Mouse (Mus musculus): ENCODE results near the gene Lrrc34.
A peak's percentile ranks its signal among the peaks of the same experiment; 100 is the strongest.

Lrrc34 gene

GRCm38 (mm10) chr3:30599711-30600545 lies 47.7 kb downstream of the Lrrc34 start, which contains the start of gene Actrt3:
Gene Actrt3, minus strand, starts transcription at chr3:30599939.
- peak; percentile 75 for DNase-seq

GRCm38 (mm10) chr3:30597271-30597670 lies 50.4 kb downstream of the Lrrc34 start:
- DNase-seq: no peak

- DNase-seq: peak; percentile 56
Measured at GRCm38 (mm10) chr3:30595111-30595832, 52.4 kb downstream of the Lrrc34 start.

- DNase-seq: no peak
Measured at GRCm38 (mm10) chr3:30593719-30594485, 53.8 kb downstream of the Lrrc34 start.

GRCm38 (mm10) chr3:30592418-30592853 lies 55.2 kb downstream of the Lrrc34 start:
- DNase-seq: no peak

- DNase-seq: no peak
Measured at GRCm38 (mm10) chr3:30588865-30589264, 58.8 kb downstream of the Lrrc34 start.
